Mouse (Mus musculus) R1 (cell line): Measurements from ENCODE around the gene Stum.

ENCODE experiments used
- DNase-seq: peaks from one replicate; pipeline ENCODE4 v3.0.0-alpha.2; 2018; ENCODE audit warnings: low read depth, low spot score

Gene Stum

DNA sequence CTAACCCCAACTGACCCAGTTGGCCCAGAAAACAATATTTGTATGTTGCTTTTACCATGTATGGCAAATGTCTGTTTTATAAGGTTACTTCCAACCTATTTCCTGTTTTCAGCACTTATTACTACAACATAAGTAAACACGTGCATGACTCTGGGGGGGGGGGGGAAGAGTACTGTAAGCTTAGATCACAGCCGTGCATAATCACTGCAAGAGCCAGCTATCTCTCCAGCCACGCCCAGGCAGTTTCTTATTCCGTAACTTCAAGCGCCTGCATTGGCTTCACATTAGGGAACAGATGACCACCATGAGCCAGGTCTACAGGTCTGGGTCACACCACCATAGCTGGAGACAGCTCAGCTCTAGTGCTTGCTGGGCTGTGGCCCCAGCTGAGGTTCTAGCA, 53.5 kb downstream of the Stum start:
- no peak for DNase-seq

DNA sequence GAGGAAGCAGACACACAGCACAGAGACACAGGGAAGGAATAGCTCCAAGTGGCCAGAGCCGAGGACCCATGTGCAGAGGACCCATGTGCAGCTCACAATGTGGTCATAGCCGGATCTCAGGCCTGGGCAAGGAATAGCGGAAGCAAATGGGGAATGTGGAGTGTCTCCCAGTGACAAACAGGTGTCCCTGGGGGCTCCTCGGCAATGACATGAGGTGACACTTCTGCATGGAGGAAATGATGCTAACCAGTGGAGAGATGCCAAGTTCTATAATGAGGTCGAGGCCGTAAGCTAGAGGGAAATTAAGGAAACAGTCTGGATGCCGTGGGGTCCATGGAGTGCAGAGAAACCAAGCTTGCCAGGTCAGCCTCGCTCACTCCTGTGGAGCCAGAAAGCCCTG, 54.4 kb downstream of the Stum start:
- DNase-seq: no peak

DNA sequence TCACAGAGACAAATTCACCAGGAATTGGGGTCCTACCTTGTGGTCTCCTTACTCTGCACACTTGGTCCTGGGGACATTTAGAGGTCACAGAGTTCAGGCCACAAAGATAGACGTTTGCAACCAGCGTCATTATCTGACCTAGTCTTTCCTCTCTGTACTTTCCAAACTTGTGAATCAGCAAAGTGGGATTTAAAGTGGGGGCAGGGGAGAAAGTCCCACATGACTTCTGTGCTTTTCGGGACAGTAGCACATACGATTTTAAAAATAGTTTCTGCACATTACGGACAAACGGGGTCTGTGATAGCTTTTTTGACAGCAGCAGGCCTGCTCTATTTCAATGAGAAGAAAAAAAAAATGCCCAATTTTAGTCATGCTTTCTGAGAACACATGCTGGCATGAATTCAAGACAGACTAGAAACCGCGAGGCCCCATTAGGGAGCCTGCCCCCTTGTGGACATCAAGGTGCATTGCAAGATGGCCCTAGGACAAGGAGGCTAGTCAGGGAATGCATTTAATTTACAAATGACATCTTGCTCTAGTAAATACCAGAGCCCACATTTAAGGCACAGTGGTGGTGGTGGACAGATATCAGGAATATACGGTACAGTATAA, 55.1 kb downstream of the Stum start:
- peak; percentile 62 for DNase-seq

DNA sequence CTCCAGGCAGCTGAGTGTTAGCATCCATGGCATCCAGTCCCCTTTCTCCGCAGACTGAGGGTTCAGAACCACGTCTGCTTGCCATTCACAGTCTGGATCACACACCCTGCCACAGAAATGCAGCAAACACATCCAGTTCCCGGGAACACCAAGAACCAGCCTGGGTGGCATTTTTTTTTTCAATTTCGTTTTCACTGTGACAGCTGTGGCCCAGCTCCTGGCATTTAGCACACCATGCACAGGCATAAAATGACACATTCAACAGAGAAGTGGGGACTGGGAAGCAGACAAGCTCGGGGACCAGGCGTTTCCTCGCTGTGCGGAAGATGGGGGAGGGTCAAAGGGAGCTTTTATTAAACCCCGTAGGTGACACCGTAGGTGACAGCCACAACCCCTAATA, 55.6 kb downstream of the Stum start:
- no peak for DNase-seq

DNA sequence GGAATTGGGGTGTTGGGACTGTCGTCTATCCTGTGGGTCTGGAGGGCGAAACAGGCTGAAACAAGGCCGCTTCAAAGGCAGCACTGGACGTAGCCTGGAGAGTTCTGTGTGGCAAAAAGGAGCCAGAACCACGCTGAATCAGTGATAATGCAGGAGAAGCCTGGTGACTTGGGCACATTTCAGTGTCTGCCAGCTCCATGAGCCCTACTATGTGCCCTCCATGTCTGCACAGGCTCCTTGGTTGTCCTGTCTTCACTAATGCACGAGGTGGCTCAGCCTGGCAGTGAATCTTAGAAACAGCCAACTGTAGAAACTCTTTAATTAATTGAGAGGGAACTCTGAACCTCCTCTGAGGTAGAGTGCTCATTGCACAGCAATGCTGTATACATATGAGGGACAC, 56.9 kb downstream of the Stum start:
- DNase-seq: no peak

DNA sequence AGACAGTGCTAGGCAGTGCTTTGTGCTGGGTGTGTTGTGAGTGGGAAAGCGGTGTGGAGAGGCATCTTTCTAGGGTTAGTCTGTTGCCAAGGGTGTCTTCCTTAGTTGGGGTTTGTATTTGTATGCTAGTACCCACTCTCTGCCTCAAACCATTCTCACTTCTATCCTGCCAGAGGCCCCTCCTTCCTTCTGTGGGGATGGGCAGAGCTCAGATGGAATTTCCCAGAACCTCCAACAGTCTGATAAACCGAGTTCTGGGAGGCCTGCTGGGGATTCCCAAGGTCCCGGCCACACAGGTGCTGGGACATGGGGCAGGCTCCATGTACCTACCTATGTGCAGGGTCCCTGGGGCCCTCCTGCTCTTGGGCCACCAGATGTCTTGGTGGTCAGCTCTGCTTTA, 59.4 kb downstream of the Stum start:
- DNase-seq: no peak

DNA sequence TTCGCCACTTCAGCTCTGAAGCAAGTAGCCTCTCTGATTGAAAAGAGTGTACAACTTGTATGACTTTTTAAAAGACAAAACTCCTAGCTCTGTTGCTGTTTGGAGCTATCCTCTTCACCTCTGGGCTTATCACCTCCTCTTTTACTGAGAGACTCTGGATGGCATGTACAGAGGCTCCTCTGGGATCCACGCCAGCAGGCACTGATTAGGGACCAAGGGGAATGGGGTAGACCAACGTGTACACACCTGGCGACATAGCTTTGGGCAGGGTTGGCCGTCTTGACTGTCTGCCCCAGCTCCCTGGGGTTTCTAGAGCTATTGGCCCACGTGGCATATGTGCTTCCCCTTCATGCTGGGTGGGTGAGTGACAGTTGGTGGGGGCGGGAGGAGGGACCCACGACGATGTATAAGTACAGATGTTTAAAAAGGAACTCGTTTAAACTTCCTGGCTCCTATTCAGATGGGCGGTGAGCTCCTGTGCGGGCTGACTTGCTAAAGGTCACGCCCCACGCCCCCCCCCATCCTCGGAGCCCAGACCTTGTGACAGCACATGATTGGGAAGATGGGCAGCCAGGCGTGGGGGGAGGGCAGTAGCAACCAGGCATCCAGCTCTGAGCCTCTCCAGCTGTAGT, 60.2 kb downstream of the Stum start:
- DNase-seq: no peak

DNA sequence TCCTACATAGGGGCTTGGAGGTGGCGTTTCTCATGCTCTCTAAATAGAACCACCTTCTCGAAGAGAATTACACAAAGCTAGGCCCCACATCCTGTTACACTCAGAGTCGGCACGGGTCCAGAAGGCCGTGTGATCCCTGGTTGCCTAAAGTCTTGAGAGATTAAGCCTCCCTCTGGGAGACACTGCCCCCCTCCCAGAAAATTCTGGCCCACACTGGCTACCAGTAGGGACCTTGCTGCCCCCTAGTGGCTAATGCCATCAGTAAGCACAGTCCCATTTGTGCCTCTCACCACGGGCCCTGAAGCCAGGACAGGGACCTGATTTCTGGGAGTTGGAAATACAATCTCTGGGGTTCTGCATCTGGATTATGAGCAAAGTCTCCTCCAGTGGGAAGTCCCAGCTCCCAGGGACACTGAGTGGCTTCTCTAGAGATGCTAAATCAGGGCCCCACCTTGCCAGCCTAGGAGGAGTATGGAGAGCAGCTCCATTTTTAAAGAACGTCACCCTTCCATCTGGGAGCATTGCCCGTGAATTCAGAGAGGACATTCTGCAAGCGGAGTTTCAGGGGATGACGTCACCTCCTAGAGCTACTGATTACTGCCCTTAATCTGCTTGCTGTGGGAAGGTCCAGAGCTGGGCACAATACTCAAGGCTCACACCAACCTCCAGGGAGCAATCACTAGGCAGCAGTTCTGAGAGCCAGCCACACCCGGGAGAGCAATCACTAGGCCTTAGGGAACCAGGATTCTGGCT, 61.1 kb downstream of the Stum start:
- peak; percentile 84 for DNase-seq

DNA sequence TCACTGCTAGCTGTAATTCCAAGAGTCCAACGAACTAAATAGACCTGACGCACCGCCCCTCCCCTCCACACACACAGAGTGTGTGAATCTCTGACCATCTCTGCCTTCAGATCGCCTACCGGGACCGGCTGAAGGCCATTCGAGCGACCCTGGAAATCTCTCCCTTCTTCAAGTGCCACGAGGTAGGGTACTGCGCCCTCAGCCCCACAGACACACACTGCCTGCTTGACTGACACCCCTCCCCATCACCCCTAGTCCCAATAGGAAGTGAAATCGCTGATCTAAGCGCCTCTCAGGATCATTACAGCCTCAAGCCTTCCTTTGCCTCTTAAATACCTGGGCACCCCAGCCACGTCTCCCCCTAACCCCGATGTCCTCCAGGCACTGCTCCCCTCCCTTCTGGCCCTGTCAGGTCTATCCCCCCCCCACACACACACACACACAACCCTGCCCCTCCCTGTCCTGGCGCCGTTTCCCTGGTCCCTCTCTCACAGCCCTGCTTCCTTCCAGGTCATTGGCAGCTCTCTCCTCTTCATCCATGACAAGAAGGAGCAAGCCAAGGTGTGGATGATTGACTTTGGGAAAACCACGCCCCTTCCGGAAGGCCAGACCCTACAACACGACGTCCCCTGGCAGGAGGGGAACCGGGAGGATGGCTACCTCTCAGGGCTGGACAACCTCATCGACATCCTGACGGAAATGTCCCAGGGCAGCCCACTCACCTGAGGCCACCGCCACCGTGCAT, 62.0 kb downstream of the Stum start:
- peak; percentile 53 for DNase-seq

DNA sequence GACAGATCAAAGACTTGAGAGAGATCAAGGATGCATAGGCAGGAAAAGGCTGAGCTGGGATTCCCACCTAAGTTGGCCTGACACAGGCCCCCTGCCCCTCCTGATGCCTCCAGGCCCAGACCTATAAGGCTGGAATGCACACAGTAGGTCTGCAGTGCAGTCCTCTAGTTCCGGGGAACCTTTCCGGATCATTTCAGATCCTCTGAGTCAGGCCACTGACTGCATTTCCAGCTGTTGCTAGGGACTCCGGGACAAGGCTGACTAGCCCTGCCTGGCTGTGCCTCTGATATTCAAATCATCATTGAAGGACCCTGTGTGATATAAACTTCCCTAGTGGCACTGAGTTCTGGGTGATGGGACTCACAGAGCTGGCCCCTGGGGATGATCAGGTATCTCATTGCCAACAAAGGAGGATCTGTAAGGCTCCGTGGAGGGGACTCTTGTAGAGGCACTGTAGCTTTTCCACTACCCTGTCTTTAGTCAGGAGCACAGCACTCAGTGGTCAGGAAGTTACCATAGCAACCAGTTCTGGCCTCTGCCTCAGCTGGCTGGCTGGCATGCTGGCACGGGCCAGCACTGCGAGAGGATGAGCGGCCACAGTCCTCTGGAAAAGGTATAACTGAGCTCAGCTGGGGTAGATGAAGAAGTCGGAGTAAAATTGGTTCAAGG, 62.7 kb downstream of the Stum start:
- DNase-seq: peak; percentile 34

DNA sequence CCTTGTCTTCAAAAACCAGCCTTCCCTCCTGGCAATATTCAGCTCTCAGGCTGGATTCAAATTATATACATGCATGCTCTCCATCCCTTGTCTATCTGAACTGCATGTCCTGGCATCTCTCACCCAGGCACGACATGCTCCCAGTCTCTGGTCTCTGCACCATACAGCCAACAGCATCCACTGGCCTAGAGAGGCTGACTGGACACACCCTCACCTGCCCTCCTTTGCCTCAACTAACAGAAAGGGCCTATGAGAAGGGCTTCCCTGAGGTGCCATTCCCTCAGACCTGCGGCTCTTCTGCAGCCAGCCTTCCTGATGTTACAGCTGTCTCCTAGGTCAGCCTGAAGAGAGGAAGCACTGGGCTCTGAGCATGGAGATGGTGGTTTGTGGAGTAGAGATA, 64.2 kb downstream of the Stum start:
- no peak for DNase-seq

DNA sequence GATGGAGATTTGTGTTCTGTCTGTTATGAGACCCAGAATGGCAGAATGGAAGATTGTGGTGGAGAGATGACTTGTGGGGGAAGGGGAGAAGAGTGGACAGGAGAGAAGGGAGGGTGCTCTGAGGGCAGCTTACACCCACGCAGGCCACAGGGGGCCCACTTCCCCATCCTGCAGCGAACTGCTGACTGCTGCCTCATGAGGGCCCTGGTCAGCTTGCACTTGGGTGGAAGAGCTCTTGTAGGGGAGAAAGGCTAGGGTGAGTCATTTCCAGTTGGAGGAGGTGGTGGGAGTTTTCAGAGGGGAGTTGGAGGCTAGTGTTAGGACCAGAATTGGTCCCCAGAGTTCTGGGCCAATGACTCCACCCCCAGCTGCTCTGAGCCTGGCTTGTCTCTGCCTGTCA, 66.2 kb downstream of the Stum start:
- DNase-seq: no peak

DNA sequence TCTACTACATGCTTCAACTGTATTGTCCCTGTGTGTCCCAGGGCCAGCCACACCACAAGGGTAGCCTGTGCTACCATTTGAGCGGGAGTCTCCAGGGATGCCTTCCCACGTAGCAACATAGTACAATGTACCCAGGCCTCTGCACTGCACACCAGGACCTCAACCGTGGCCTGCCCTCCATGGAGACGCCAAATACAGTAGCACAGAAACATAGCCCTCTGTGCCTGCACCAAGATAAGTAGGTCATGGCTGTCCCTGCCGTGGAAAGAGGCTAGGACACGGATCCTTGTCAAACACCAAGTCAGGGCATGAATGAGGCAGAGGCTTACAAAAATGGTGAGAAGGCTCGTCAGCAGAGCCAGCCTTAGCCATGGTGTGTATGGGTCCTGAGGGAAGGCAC, 67.5 kb downstream of the Stum start:
- no peak for DNase-seq

DNA sequence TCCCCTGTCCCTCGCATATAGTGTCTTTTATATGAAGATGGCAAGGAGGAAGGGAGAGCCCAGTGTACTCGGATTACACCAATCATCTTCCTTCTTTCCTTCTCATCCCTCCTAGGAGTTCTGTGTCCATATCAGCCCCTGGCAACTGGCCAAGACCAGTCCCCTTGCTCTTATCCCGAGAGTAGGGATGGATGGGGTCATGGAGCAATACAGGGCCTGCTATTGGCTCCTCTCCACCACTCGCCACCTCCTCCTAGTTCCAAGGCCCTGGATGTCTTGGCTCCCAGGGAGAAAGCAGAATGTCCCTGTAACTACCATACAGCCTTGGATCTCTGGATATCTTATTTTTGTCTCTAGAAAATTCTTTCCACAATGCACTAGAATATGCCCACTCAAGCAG, 68.2 kb downstream of the Stum start:
- no peak for DNase-seq

DNA sequence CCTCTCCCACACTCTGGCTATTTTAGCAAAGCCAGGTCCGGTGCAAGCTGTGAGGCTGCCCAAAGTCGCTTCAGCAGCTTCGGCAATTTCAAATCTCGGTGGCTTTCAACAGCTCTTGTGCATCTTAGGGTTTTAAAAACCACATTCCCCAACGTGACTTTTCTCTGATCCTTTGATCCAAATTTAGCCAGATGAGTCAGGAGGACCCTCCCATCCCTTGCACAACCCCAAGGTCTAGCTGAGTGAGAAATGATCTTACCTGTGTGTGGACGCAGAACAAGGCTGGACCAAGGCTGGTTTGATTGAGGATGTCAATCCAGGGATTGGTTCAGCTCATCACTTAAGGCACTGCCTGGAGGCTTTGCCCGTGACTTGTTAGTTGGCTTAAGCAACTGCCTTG, 73.0 kb downstream of the Stum start:
- DNase-seq: no peak

DNA sequence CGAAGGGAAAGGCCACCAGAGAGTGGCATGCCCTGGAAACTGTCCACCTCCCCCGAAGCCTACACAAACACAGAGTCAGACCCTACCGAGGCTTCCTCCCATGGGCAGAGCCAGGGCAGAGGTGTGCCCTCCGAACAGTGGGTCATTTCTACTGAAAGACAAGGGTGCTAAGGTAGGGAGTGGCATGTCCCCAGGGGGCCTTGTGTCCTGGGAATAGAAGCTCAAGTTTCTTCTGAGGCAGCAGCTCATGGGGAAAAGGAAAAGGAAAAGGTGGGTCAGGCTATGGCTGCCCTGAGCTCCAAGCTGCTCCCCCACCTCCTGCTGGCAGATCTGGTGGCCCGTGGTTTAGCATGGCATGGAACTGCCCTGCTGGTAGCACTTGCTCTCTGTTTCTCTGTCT, 73.5 kb downstream of the Stum start:
- no peak for DNase-seq

DNA sequence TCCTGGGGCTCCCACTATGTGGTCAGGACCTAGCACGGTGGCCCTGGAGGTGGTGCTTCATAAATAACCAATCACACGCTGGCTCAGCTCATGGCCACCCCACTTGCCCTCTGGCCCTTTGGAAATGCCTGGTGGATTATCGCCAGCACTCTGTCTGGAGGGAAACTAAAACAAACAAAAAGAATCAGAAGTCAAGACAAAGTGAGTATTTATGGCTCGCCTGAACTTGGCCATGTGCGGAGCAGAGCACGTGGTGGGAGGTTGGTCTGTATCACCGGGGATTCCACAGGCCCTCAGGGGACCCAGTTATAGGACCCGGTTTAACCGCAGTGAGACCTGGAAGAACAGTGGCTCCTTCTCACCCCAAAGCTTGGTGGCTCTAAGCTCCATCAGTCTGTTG, 74.5 kb downstream of the Stum start:
- DNase-seq: no peak

DNA sequence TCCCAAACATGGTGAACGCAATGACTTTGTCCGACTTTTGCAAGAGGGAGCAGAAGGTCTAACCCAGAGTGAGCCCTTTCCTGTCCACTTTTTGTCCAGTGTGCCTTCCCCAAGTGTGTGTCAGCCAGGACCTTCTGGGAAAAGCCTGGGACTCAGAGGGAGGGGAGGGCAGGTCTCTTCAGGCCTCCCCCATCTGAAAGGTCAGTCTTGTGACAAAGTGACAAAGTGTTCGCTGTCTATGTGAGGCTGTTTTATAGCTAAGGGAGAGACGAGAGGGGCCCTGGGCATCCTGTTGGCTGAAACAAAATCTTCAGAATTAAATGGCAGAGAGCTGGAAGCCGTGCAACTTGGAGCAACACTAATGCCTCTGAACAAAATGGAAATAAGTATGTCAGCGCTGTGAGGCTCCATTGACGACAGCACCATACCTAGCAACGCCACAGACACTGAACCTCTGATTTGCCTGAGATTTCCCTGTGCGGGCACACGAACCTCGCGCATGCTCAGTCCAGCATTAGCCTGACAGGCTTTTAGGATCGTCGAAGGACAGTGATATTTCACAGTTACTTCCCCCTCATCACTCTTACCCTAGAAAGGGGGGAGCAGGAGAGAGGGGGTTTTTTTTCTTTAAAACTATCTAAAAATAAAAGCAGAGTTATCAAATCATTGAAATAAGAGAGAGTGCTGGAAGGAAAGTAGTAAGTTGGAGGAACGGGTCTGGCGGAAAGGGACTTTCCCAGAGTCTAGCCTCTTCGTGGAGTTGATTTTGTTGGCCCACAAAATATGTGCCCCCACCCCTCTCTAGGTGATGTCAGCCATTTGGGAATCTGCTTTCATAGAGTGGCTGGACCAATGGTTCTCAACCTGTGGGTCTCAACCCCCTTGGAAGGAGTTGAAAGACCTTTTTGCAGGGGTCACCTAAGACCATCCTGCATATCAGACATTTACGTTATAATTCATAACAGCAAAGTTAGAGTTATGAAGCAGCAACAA, 75.3 kb downstream of the Stum start:
- DNase-seq: no peak

DNA sequence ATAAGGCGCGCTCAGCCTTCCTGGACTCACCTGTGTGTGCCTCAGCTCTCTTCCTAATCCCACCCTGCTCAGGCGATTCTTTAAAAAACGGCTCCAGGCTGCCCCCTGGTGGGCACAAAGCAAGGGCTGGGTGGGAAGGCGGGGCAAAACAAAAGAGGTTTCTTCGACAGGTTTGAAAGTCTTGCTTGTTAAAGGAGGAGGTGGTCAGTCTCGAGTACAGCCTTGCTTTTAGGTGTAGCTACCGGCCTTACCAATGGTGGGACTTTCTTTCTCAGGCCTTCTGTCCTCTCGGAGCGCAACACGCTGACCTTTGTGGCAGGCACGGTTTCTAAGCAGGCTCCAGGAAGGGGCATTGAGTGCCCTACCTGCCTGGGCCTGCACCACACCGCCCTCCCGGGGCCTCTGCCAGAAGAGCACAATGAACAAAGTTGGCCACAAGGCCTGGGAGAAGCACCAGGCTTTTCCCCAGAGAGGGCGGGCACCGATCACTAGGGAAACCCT, 76.1 kb downstream of the Stum start:
- DNase-seq: peak; percentile 86

DNA sequence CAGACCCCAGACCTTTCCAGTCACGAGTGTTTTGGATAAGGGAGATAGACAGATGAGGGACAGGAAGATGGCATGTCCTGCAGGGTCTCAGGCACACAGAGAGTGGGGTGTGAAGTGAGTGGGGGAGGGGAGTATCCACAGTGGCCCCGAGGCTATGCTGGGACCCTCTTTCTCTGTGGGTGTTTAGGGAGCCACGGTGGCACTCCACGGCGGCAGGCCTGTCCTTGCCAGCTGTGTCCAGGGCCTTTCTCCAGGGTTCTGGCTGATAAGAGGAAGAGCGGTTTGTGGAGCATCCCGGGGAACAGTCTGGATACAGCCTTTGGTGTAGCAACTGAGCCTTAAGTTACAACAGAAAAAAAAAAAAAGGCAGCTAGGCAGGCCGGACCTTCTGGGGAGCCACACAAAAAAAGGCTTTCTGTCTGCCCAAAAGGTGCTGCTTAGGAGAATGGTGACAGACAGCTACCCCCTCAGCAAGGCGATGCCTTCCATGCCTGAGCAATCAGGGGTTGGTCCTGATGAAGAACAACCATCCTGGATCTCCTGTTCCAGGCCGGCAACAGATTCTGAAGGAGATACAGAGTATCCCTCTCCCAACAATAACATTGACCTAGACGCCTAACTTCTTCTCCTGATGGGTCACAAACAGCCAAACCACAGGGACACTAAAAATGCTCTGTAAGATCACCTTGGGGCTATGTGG, 76.8 kb downstream of the Stum start:
- no peak for DNase-seq
